In the genomic region with DNA sequence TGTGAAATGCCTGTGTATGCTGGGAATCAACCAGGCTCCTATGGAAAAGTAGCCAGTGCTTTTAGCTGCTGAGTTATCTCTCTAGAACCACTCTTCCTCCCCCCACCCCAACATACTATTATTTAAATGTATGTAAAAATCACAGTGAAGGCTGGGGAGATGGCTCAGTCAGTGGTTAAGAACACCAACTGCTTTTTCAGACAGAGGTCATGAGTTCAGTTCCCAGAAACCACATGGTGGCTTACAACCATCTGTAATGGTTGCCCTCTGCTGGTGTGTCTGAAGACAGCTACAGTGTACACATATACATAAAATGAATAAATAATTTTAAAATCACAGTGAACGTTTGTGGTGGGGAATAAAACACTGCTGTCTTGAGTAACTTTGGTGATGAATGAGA, we compare ENCODE assay signal across 24 mouse cellular contexts.
A peak's percentile ranks its signal among the peaks of the same experiment; 100 is the strongest.
DNase-seq lines count a peak whose midpoint lies in the region; ATAC-seq and TF ChIP-seq lines count a peak whose summit lies in the region.
"Had no signal": no experiment of that assay in that cellular context is flagged by ENCODE, and none has a peak within 500 bp of the region (broad histone marks: within the 10 kb centered on the region; RNA-seq: fewer than 3 reads in every experiment).

No protein-coding gene starts in this region.

- TF ChIP-seq POLR2A in ES-Bruce4 (IDR thresholded peaks at IDR 0.05; ENCODE audit: insufficient read depth, low read length), result no peak

- no peak for DNase-seq in gastrocnemius, adult 2 months
- no peak for DNase-seq in gastrocnemius, postnatal 36 days
- DNase-seq in layer of hippocampus, adult 2 months (ENCODE audit: low spot score in 2 of 2), result no peak
- no peak for DNase-seq in layer of hippocampus, postnatal 25 days (ENCODE audit: extremely low spot score in 1 of 2, low spot score in 1 of 2)
- no peak for DNase-seq in cerebellum, adult 18-20 months
- DNase-seq: adrenal gland, adult 2 months; adrenal gland, postnatal 25 days; B cell, adult 2 months; cerebellum, adult 8-10 months; cerebellum, postnatal 14 days; embryo, embryonic 11 days; gastrocnemius, postnatal 10 days; heart, postnatal 36 days; kidney, adult 11 months had no signal

- H3K36me3 ChIP-seq in ES-Bruce4 (ENCODE audit: control insufficient read depth, insufficient read depth, low read length, poor library complexity, severe bottlenecking), result no peaks in the 10 kb centered on the region
- H3K36me3 ChIP-seq: embryonic facial prominence, embryonic 15.5 days; forebrain, embryonic 10.5 days; G1E; heart, embryonic 13.5 days; hindbrain, embryonic 15.5 days had no signal

- H3K27me3 ChIP-seq in ES-Bruce4 (ENCODE audit: control insufficient read depth, insufficient read depth, low read length, poor library complexity, severe bottlenecking), result no peaks in the 10 kb centered on the region
- H3K27me3 ChIP-seq: embryonic facial prominence, embryonic 15.5 days; heart, embryonic 13.5 days; hindbrain, embryonic 15.5 days had no signal

- H3K4me1 ChIP-seq in ES-Bruce4 (ENCODE audit: control insufficient read depth, insufficient read depth, low read length), result no peaks in the 10 kb centered on the region
- H3K4me1 ChIP-seq: embryonic facial prominence, embryonic 15.5 days; heart, embryonic 13.5 days; hindbrain, embryonic 15.5 days had no signal

- no peak overlapping the region for H3K4me3 ChIP-seq in gastrocnemius, adult 2 months
- no peak overlapping the region for H3K4me3 ChIP-seq in layer of hippocampus, adult 2 months
- H3K4me3 ChIP-seq in ES-Bruce4 (ENCODE audit: low read depth, low read length), result no peak overlapping the region
- H3K4me3 ChIP-seq: embryonic facial prominence, embryonic 15.5 days; erythroblast, embryonic 14.5 days; forebrain, embryonic 10.5 days; heart, embryonic 13.5 days; hindbrain, embryonic 15.5 days had no signal

- no peak for ATAC-seq in monocyte, adult 5-6 weeks (replicated peaks; ENCODE audit: insufficient number of reproducible peaks, low FRiP score, low TSS enrichment, poor library complexity, severe bottlenecking)
- ATAC-seq: CD4-positive, CD25-positive, alpha-beta regulatory T cell, adult 4 months; forebrain, embryonic 14.5 days had no signal

- no peak for TF ChIP-seq EP300 in ES-Bruce4 (IDR thresholded peaks at IDR 0.05; ENCODE audit: insufficient read depth, low read depth, low read length)

- no peak overlapping the region for H3K27ac ChIP-seq in gastrocnemius, adult 2 months
- no peak overlapping the region for H3K27ac ChIP-seq in layer of hippocampus, adult 2 months
- H3K27ac ChIP-seq in ES-Bruce4 (ENCODE audit: insufficient read depth, low read length), result 0 out of 2 replicates have a peak overlapping the region, but pooled peaks have one; percentile 5
- H3K27ac ChIP-seq: embryonic facial prominence, embryonic 15.5 days; forebrain, embryonic 10.5 days; heart, embryonic 13.5 days; hindbrain, embryonic 15.5 days had no signal

- intact Hi-C loops in gastrocnemius, adult 2 months (cut with DNase I), result no loop called here
- intact Hi-C loops in gastrocnemius, postnatal 36 days (cut with DNase I), result loop anchor here (10.0 kb wide), 1 partner anchor 923 kb away; no protein-coding TSS in a partner anchor

- no peaks in the 10 kb centered on the region; the same call in 1 of the 2 replicates for H3K9me3 ChIP-seq in ES-Bruce4 (replicated peaks; ENCODE audit: control insufficient read depth, insufficient read depth, low read length, poor library complexity, severe bottlenecking)
- H3K9me3 ChIP-seq: embryonic facial prominence, embryonic 15.5 days; hindbrain, embryonic 15.5 days had no signal

- no peak overlapping the region for H3K9ac ChIP-seq in ES-Bruce4 (ENCODE audit: low read depth, poor library complexity, severe bottlenecking)
- H3K9ac ChIP-seq: embryonic facial prominence, embryonic 15.5 days; heart, embryonic 13.5 days; hindbrain, embryonic 15.5 days had no signal

- TF ChIP-seq CTCF in gastrocnemius, adult 2 months (IDR thresholded peaks at IDR 0.05), result peak; percentile 7; the same call in 1 of the 2 replicates
- peak; percentile 28 for TF ChIP-seq CTCF in layer of hippocampus, adult 2 months (conservative IDR thresholded peaks at IDR 0.05)
- TF ChIP-seq CTCF in ES-Bruce4 (IDR thresholded peaks at IDR 0.05; ENCODE audit: low read depth, low read length), result no peak
